Mouse (Mus musculus) hindbrain, postnatal 0 days (tissue): ENCODE data around the gene Tctex1d4. TPM values are rescaled to one million over a fixed set of nuclear protein-coding genes. Genes with fewer than 3 reads are reported as not detected.

Experiments
- ATAC-seq: fragments of 200-750 bp; cut with Nextera tagmentation; 2 replicates; pipeline ENCODE4 v1.8.0; 2017; ENCODE audit warnings: mild to moderate bottlenecking, moderate TSS enrichment, moderate library complexity
- DNase-seq: peaks from one replicate; pipeline ENCODE4 v3.0.0-alpha.2; 2015; ENCODE audit warnings: low spot score
- H3K27ac ChIP-seq: fragments of 300-500 bp; sonication (generic); 2 replicates; pipeline ENCODE4 v1.5.1; 2014; ENCODE audit warnings: mild to moderate bottlenecking
- H3K27me3 ChIP-seq: fragments of 300-500 bp; sonication (generic); 2 replicates; pipeline ENCODE4 v1.6.1; 2014; ENCODE audit warnings: low read length, mixed read lengths; ENCODE audit not compliant: insufficient read depth
- H3K36me3 ChIP-seq: fragments of 300-500 bp; sonication (generic); 2 replicates; pipeline ENCODE4 v1.6.1; 2014; ENCODE audit warnings: low read length, mixed read lengths; ENCODE audit not compliant: insufficient read depth
- H3K4me1 ChIP-seq: fragments of 300-500 bp; sonication (generic); 2 replicates; pipeline ENCODE4 v1.6.1; 2014; ENCODE audit warnings: antibody characterized with exemption, low read length, mixed read lengths; ENCODE audit not compliant: insufficient read depth
- H3K4me2 ChIP-seq: fragments of 300-500 bp; sonication (generic); 2 replicates; pipeline ENCODE4 v1.6.1; 2014; ENCODE audit warnings: low read depth, mild to moderate bottlenecking, low read length, moderate library complexity, mixed read lengths
- H3K4me3 ChIP-seq: fragments of 300-500 bp; sonication (generic); 2 replicates; pipeline ENCODE4 v1.5.1; 2014; ENCODE audit warnings: low read length
- H3K9ac ChIP-seq: fragments of 300-500 bp; sonication (generic); replicated peaks from 2 replicates; pipeline ENCODE4 v1.6.1; 2014; ENCODE audit warnings: mild to moderate bottlenecking, low read length, moderate library complexity, mixed read lengths
- H3K9me3 ChIP-seq: fragments of 300-500 bp; sonication (generic); 2 replicates; pipeline ENCODE4 v1.6.1; 2016; ENCODE audit warnings: low read length, mixed read lengths
- CTCF ChIP-seq: IDR thresholded peaks from 2 replicates; pipeline ENCODE4 v1.5.1; 2016; ENCODE audit warnings: antibody characterized with exemption, control low read depth, low read depth
- WGBS: fragments of 180-500 bp; shearing (Covaris S2); extraction: QIAGEN DNeasy Blood & Tissue Kit; methylation state at CpG from one replicate; pipeline ENCODE4 v1.1.7; 2014; 5-methylcytosine and 5-hydroxymethylcytosine counted together
- polyA plus RNA-seq: library from polyadenylated mRNA; unstranded; fragments of >200 nt; fragmentation: Nextera tagmentation; extraction: Ambion mirVana; gene quantifications from 2 replicates; pipeline ENCODE4 v1.2.1, GENCODE M21; 2015
- total RNA-seq: library from RNA; depleted of rRNA; stranded (reverse); fragments of >200 nt; gene quantifications from 2 replicates; pipeline ENCODE4 v1.2.3, GENCODE M21; 2014

Tctex1d4 gene
- total and polyA plus RNA-seq, 2 experiments from 2014 or later = 2.8 to 5.8 TPM

- H3K4me3 ChIP-seq = no peak overlapping the region
Measured at GRCm38 (mm10) chr4:117131198-117131597, 4.6 kb downstream of the Tctex1d4 start.

GRCm38 (mm10) chr4:117131890-117132793, 5.5 kb downstream of the Tctex1d4 start:
- H3K27ac ChIP-seq = peak overlapping the region; percentile 90; the same call in 1 of the 2 replicates
- H3K9me3 ChIP-seq = no peaks in the 10 kb centered on the region
- H3K9ac ChIP-seq = peak overlapping the region; percentile 87
- 0 out of 2 replicates have a peak, but pooled peaks cover 8% of the 10 kb centered on the region for H3K4me1 ChIP-seq
- DNase-seq (peak; percentile 50), ATAC-seq (no peak; the same call in 1 of the 2 replicates)
- peaks cover 38% of the 10 kb centered on the region for H3K36me3 ChIP-seq
- 10% methylated on average over 7 of the region's 7 CpGs for WGBS
- H3K4me2 ChIP-seq = peak overlapping the region; percentile 72
- no peak for TF ChIP-seq CTCF
- no peaks in the 10 kb centered on the region for H3K27me3 ChIP-seq
- peak overlapping the region; percentile 79 for H3K4me3 ChIP-seq

More at GRCm38 (mm10) chr4:117131198-117131597, 4.6 kb downstream of the Tctex1d4 start:
- Histone ChIP-seq H3K4me1 (0 out of 2 replicates have a peak, but pooled peaks cover 8% of the 10 kb centered on the region), H3K27ac (no peak overlapping the region), H3K9me3 (no peaks in the 10 kb centered on the region), H3K27me3 (no peaks in the 10 kb centered on the region), H3K9ac (0 out of 2 replicates have a peak overlapping the region, but pooled peaks have one; percentile 87), H3K4me2 (no peak overlapping the region; the same call in 1 of the 2 replicates), H3K36me3 (peaks cover 40% of the 10 kb centered on the region)
- no peak for TF ChIP-seq CTCF
- DNase-seq (no peak), ATAC-seq (no peak)
- WGBS = 43% methylated on average over 6 of the region's 6 CpGs

GRCm38 (mm10) chr4:117132794-117133143, 6.2 kb downstream of the Tctex1d4 start:
- no peak for TF ChIP-seq CTCF
- 12% methylated on average over 11 of the region's 11 CpGs for WGBS
- DNase-seq = peak; percentile 25

DNA sequence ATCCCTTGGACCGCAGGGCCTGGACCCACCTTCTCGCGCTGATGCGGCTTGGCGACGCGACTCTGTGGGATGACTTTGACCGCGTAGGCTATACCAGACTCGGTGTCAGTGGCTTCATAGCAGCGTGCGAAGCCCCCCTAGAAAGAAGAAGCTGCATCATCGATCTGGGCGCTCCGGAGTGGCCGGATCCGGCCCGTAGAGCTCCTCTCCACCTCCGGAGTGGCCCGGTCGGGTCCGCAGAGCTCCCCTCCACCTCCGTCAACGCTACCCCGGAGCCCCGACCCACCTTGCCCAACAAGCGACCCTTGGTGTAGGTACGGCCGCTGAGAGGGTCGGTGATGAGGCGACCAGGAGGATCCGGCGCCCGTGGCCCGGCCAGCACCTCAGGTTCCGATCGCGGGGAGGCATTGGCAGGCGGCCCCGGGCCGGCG, 6.8 kb downstream of the Tctex1d4 start:
- peaks cover 29% of the 10 kb centered on the region for H3K36me3 ChIP-seq
- ATAC-seq (peak; percentile 54), DNase-seq (peak; percentile 44)
- WGBS = 0% methylated on average over 42 of the region's 42 CpGs
- H3K9me3 ChIP-seq = no peaks in the 10 kb centered on the region
- H3K27ac ChIP-seq = peak overlapping the region; percentile 90
- no peak for TF ChIP-seq CTCF
- 0 out of 2 replicates have a peak, but pooled peaks cover 8% of the 10 kb centered on the region for H3K4me1 ChIP-seq
- no peaks in the 10 kb centered on the region for H3K27me3 ChIP-seq
- H3K9ac ChIP-seq = peak overlapping the region; percentile 87
- peak overlapping the region; percentile 72 for H3K4me2 ChIP-seq
- peak overlapping the region; percentile 79 for H3K4me3 ChIP-seq

More at GRCm38 (mm10) chr4:117132794-117133143, 6.2 kb downstream of the Tctex1d4 start:
- Histone ChIP-seq H3K4me3 (peak overlapping the region; percentile 79), H3K36me3 (peaks cover 35% of the 10 kb centered on the region), H3K4me2 (peak overlapping the region; percentile 72), H3K27me3 (no peaks in the 10 kb centered on the region), H3K4me1 (0 out of 2 replicates have a peak, but pooled peaks cover 8% of the 10 kb centered on the region), H3K27ac (peak overlapping the region; percentile 90), H3K9me3 (no peaks in the 10 kb centered on the region), H3K9ac (peak overlapping the region; percentile 87)
- no peak for ATAC-seq

DNA sequence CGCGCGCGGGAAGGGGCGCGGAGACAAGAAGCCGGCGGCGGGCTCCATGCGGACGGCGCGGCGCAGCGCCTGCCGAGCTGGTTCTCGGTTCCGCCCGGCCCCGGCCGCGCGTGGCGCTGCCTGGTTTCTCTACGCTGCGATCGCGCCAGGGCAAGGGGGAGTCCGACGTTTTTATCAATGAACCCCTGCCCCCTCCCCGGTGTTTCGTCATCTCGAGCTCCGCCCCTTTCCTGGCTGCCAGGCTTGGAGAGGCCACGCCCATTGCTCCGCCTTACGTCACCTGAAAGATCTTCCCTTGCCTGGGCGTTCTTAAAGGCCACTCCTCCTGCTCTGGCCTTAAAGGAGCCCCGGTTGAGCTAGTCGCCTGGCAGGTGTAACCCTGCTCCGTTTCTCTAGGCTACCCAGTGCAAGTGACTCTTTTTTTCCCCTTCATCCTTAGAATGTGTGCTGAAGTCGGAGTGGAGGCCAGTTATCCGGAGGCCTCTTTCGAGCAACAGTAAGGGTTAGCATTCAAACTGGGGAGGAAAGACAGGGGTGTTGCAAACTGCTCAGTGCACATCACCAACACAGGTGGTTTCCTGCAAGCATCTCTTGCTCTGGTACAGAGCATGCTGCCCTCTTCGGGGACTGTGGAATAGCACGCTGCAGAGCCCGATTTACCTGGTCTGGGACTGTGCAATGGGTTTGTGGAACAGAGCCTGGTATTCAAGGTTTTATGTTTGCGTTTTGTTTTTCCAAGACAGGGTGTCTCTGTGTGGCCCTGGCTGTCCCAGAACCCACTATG, 7.4 kb downstream of the Tctex1d4 start, which contains the start of gene Plk3:
Gene Plk3 (minus strand): TSS at position 147 of the 784 bp plus-strand sequence.
- H3K27ac ChIP-seq = peak within 1 kb of the TSS; percentile 90
- 2% methylated on average over 43 of the region's 48 CpGs for WGBS
- DNase-seq = peak; percentile 99
- peak within 1 kb of the TSS; percentile 79 for H3K4me3 ChIP-seq
- H3K4me1 ChIP-seq = 0 out of 2 replicates have a peak, but pooled peaks cover 8% of the 10 kb centered on the region
- H3K36me3 ChIP-seq = peaks cover 22% of the 10 kb centered on the region
- peak within 1 kb of the TSS; percentile 72 for H3K4me2 ChIP-seq
- ATAC-seq = peak; percentile 91
- H3K27me3 ChIP-seq = no peaks in the 10 kb centered on the region
- peak within 1 kb of the TSS; percentile 87 for H3K9ac ChIP-seq
- H3K9me3 ChIP-seq = no peaks in the 10 kb centered on the region
- TF ChIP-seq CTCF = peak; percentile 38

DNA sequence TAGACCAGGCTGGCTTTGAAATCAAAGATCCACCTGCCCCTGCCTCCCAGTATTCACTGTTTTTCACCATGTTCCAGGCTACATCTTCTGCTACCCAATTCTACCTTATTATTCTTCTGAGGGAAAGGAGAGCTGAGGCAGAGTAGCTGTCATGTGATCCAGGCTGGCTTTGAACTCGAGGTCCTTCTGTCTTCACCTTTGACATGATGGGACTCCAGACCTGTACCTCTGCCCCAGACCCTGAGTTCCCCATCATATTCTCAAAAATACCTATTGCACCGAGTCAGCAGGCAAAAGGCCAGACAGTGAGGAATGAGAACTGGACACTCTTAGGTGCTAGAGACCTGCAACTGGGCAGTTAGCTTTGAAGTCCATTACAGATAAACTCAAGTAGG, 8.0 kb downstream of the Tctex1d4 start:
- 38% methylated on average over 2 of the region's 2 CpGs for WGBS
- ATAC-seq = no peak
- Histone ChIP-seq H3K4me3 (peak overlapping the region; percentile 79; the same call in 1 of the 2 replicates), H3K4me1 (0 out of 2 replicates have a peak, but pooled peaks cover 8% of the 10 kb centered on the region), H3K27ac (peak overlapping the region; percentile 90; the same call in 1 of the 2 replicates), H3K36me3 (peaks cover 18% of the 10 kb centered on the region; the same call in 1 of the 2 replicates), H3K4me2 (peak overlapping the region; percentile 72; the same call in 1 of the 2 replicates), H3K9me3 (no peaks in the 10 kb centered on the region), H3K27me3 (no peaks in the 10 kb centered on the region), H3K9ac (peak overlapping the region; percentile 87; the same call in 1 of the 2 replicates)
- DNase-seq = no peak
- no peak for TF ChIP-seq CTCF
